Mouse (Mus musculus): ENCODE results near the gene Ehbp1. TPM values are rescaled to one million over a fixed set of nuclear protein-coding genes. Genes with fewer than 3 reads are reported as not detected.

The Ehbp1 gene
- polyA plus RNA-seq, 1 experiment from 2014 or later = 12.0 TPM

DNA sequence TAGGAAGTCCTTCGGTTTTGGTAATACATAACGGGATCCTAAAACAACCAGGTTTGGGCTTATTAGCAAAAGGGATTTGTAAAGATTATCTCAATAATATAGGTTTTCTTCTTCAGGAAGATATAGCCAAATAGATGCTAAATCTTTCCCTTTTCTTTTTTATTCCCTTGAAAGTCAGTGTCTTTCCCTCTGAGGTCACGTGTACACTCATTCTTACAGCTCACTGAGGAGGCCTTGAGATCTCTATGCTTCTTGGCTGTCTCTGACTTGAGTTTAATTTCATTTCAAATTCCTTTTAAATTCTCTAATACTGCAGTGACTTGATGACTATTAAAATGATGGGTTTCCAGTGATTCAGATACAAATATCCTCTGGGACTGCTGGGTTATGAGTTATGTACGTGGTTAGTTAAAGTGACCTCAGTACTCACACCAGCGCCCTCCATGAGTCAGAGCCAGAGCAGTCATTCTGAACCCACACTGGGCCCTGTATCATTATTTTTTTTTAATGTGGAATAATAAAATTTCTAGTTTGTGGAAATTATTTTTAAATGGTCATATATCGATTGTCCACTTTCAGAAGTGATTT, 24.2 kb downstream of the Ehbp1 start:
- no peaks in the 10 kb centered on the region for H3K27me3 ChIP-seq (ENCODE audit: control insufficient read depth, insufficient read depth, low read length)
- WGBS = 90% methylated on average over 6 of the region's 6 CpGs
- DNase-seq (ENCODE audit: low spot score) = no peak
- no peaks in the 10 kb centered on the region for H3K36me3 ChIP-seq (replicated peaks; ENCODE audit: control insufficient read depth, insufficient read depth, low read depth, low read length)
- ATAC-seq (replicated peaks; ENCODE audit: insufficient number of reproducible peaks, low FRiP score, low TSS enrichment, low read depth) = no peak
- H3K27ac ChIP-seq (replicated peaks; ENCODE audit: low read depth, low read length) = no peak overlapping the region
- no peaks in the 10 kb centered on the region for H3K4me1 ChIP-seq (ENCODE audit: control insufficient read depth, insufficient read depth, low read length)
- H3K9me3 ChIP-seq (replicated peaks; ENCODE audit: control insufficient read depth, low read length) = no peaks in the 10 kb centered on the region
- H3K9ac ChIP-seq (replicated peaks; ENCODE audit: low read length) = no peak overlapping the region
- H3K4me3 ChIP-seq (ENCODE audit: low read depth, low read length) = no peak overlapping the region
- no peak overlapping the region for H3K4me2 ChIP-seq (ENCODE audit: low read depth, low read length)

GRCm38 (mm10) chr11:22315801-22316200, 26.3 kb downstream of the Ehbp1 start:
- Histone ChIP-seq H3K27ac (replicated peaks; ENCODE audit: low read depth, low read length) (no peak overlapping the region), H3K9ac (replicated peaks; ENCODE audit: low read length) (no peak overlapping the region), H3K36me3 (replicated peaks; ENCODE audit: control insufficient read depth, insufficient read depth, low read depth, low read length) (no peaks in the 10 kb centered on the region), H3K4me2 (ENCODE audit: low read depth, low read length) (no peak overlapping the region), H3K4me3 (ENCODE audit: low read depth, low read length) (no peak overlapping the region), H3K9me3 (replicated peaks; ENCODE audit: control insufficient read depth, low read length) (no peaks in the 10 kb centered on the region), H3K27me3 (ENCODE audit: control insufficient read depth, insufficient read depth, low read length) (no peaks in the 10 kb centered on the region), H3K4me1 (ENCODE audit: control insufficient read depth, insufficient read depth, low read length) (no peaks in the 10 kb centered on the region)
- ATAC-seq (replicated peaks; ENCODE audit: insufficient number of reproducible peaks, low FRiP score, low TSS enrichment, low read depth) = no peak
- no peak for DNase-seq (ENCODE audit: low spot score)
- 74% methylated on average over 1 of the region's 1 CpGs for WGBS

- H3K4me3 ChIP-seq (ENCODE audit: low read depth, low read length) = no peak overlapping the region
- no peak for ATAC-seq (replicated peaks; ENCODE audit: insufficient number of reproducible peaks, low FRiP score, low TSS enrichment, low read depth)
- no peaks in the 10 kb centered on the region for H3K27me3 ChIP-seq (ENCODE audit: control insufficient read depth, insufficient read depth, low read length)
- no peak for DNase-seq (ENCODE audit: low spot score)
- no peaks in the 10 kb centered on the region for H3K36me3 ChIP-seq (replicated peaks; ENCODE audit: control insufficient read depth, insufficient read depth, low read depth, low read length)
- H3K4me1 ChIP-seq (ENCODE audit: control insufficient read depth, insufficient read depth, low read length) = no peaks in the 10 kb centered on the region
- H3K4me2 ChIP-seq (ENCODE audit: low read depth, low read length) = no peak overlapping the region
- WGBS = 67% methylated on average over 6 of the region's 6 CpGs
- H3K9ac ChIP-seq (replicated peaks; ENCODE audit: low read length) = no peak overlapping the region
- no peaks in the 10 kb centered on the region for H3K9me3 ChIP-seq (replicated peaks; ENCODE audit: control insufficient read depth, low read length)
- no peak overlapping the region for H3K27ac ChIP-seq (replicated peaks; ENCODE audit: low read depth, low read length)
Observed at GRCm38 (mm10) chr11:22301164-22301563, 40.9 kb downstream of the Ehbp1 start.

DNA sequence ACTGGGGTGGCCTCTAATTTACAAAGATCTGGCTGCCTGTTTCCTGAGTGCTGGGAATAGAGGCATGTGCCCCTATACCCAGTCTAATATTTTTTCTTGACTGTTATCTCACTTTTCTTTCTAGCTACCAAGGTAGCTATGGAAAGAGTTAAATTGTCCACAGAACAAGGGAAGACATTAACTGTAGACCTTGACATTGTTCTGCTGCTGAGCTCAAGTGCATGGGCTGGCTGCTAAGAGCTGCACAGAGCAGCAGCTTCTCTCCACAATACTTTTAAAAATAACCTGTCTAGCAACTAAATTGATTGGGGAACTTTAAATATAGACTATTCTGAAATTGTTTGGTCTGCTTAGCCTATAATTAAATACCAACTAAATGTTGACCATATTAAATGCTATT, 52.9 kb downstream of the Ehbp1 start:
- Histone ChIP-seq H3K4me2 (ENCODE audit: low read depth, low read length) (no peak overlapping the region), H3K27ac (replicated peaks; ENCODE audit: low read depth, low read length) (no peak overlapping the region), H3K27me3 (ENCODE audit: control insufficient read depth, insufficient read depth, low read length) (no peaks in the 10 kb centered on the region), H3K4me1 (ENCODE audit: control insufficient read depth, insufficient read depth, low read length) (no peaks in the 10 kb centered on the region), H3K9ac (replicated peaks; ENCODE audit: low read length) (no peak overlapping the region), H3K9me3 (replicated peaks; ENCODE audit: control insufficient read depth, low read length) (no peaks in the 10 kb centered on the region), H3K4me3 (ENCODE audit: low read depth, low read length) (no peak overlapping the region), H3K36me3 (replicated peaks; ENCODE audit: control insufficient read depth, insufficient read depth, low read depth, low read length) (no peaks in the 10 kb centered on the region)
- DNase-seq (ENCODE audit: low spot score) = no peak
- no peak for ATAC-seq (replicated peaks; ENCODE audit: insufficient number of reproducible peaks, low FRiP score, low TSS enrichment, low read depth)

- H3K27ac ChIP-seq (replicated peaks; ENCODE audit: low read depth, low read length) = peak overlapping the region; percentile 66
- WGBS = 0% methylated on average over 6 of the region's 6 CpGs
- H3K4me1 ChIP-seq (ENCODE audit: control insufficient read depth, insufficient read depth, low read length) = no peaks in the 10 kb centered on the region
- H3K27me3 ChIP-seq (ENCODE audit: control insufficient read depth, insufficient read depth, low read length) = no peaks in the 10 kb centered on the region
- H3K9me3 ChIP-seq (replicated peaks; ENCODE audit: control insufficient read depth, low read length) = no peaks in the 10 kb centered on the region
- H3K4me2 ChIP-seq (ENCODE audit: low read depth, low read length) = peak overlapping the region; percentile 59
- no peaks in the 10 kb centered on the region for H3K36me3 ChIP-seq (replicated peaks; ENCODE audit: control insufficient read depth, insufficient read depth, low read depth, low read length)
- no peak for ATAC-seq (replicated peaks; ENCODE audit: insufficient number of reproducible peaks, low FRiP score, low TSS enrichment, low read depth)
- no peak for DNase-seq (ENCODE audit: low spot score)
- H3K9ac ChIP-seq (replicated peaks; ENCODE audit: low read length) = peak overlapping the region; percentile 78
- H3K4me3 ChIP-seq (ENCODE audit: low read depth, low read length) = peak overlapping the region; percentile 51
Observed at GRCm38 (mm10) chr11:22287513-22287900, 54.6 kb downstream of the Ehbp1 start.

- H3K27me3 ChIP-seq (ENCODE audit: control insufficient read depth, insufficient read depth, low read length) = no peaks in the 10 kb centered on the region
- no peaks in the 10 kb centered on the region for H3K9me3 ChIP-seq (replicated peaks; ENCODE audit: control insufficient read depth, low read length)
- peak overlapping the region; percentile 59 for H3K4me2 ChIP-seq (ENCODE audit: low read depth, low read length)
- H3K9ac ChIP-seq (replicated peaks; ENCODE audit: low read length) = peak overlapping the region; percentile 87
- no peaks in the 10 kb centered on the region for H3K4me1 ChIP-seq (ENCODE audit: control insufficient read depth, insufficient read depth, low read length)
- ATAC-seq (replicated peaks; ENCODE audit: insufficient number of reproducible peaks, low FRiP score, low TSS enrichment, low read depth) (peak; percentile 99), DNase-seq (ENCODE audit: low spot score) (peak; percentile 97)
- under 1% methylated on average over 39 of the region's 43 CpGs for WGBS
- H3K27ac ChIP-seq (replicated peaks; ENCODE audit: low read depth, low read length) = peak overlapping the region; percentile 72
- no peaks in the 10 kb centered on the region for H3K36me3 ChIP-seq (replicated peaks; ENCODE audit: control insufficient read depth, insufficient read depth, low read depth, low read length)
- H3K4me3 ChIP-seq (ENCODE audit: low read depth, low read length) = peak overlapping the region; percentile 70
Observed at GRCm38 (mm10) chr11:22286885-22287512, 55.1 kb downstream of the Ehbp1 start.

DNA sequence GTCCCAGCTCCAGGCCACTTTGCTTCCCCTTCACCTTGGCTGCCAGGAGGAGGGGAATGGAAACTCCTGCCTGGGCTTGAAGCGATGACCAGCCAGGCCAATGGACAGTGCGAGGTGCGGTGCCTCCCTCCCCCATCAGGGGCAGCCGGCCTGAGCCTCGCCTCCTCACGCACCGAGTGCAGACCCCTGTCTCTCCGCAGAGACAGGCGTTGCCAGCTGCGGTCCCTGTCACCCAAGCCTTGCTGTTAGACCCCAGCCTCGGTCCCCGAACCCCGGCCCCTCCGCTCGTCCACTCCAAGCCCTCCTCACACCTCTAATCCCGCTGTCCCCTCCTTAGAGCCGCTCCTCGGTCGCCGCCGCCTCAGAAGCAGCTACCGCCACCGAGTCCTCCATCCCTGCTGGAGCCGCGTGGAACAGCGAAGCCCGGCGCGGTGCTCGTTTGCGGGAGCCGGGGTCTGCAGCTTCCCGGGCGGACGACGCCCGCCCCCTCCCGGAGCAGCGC, 55.7 kb downstream of the Ehbp1 start:
- ATAC-seq (replicated peaks; ENCODE audit: insufficient number of reproducible peaks, low FRiP score, low TSS enrichment, low read depth) (peak; percentile 77), DNase-seq (ENCODE audit: low spot score) (peak; percentile 57)
- no peaks in the 10 kb centered on the region for H3K27me3 ChIP-seq (ENCODE audit: control insufficient read depth, insufficient read depth, low read length)
- H3K36me3 ChIP-seq (replicated peaks; ENCODE audit: control insufficient read depth, insufficient read depth, low read depth, low read length) = no peaks in the 10 kb centered on the region
- H3K9me3 ChIP-seq (replicated peaks; ENCODE audit: control insufficient read depth, low read length) = no peaks in the 10 kb centered on the region
- under 1% methylated on average over 37 of the region's 39 CpGs for WGBS
- peak overlapping the region; percentile 87 for H3K9ac ChIP-seq (replicated peaks; ENCODE audit: low read length)
- H3K4me2 ChIP-seq (ENCODE audit: low read depth, low read length) = peak overlapping the region; percentile 36
- peak overlapping the region; percentile 72 for H3K27ac ChIP-seq (replicated peaks; ENCODE audit: low read depth, low read length)
- H3K4me3 ChIP-seq (ENCODE audit: low read depth, low read length) = peak overlapping the region; percentile 70
- no peaks in the 10 kb centered on the region for H3K4me1 ChIP-seq (ENCODE audit: control insufficient read depth, insufficient read depth, low read length)

- 91% methylated on average over 3 of the region's 3 CpGs for WGBS
- ATAC-seq (replicated peaks; ENCODE audit: insufficient number of reproducible peaks, low FRiP score, low TSS enrichment, low read depth) (no peak), DNase-seq (ENCODE audit: low spot score) (no peak)
- no peak overlapping the region for H3K4me3 ChIP-seq (ENCODE audit: low read depth, low read length)
- no peaks in the 10 kb centered on the region for H3K27me3 ChIP-seq (ENCODE audit: control insufficient read depth, insufficient read depth, low read length)
- H3K4me2 ChIP-seq (ENCODE audit: low read depth, low read length) = no peak overlapping the region
- no peaks in the 10 kb centered on the region for H3K9me3 ChIP-seq (replicated peaks; ENCODE audit: control insufficient read depth, low read length)
- no peak overlapping the region for H3K27ac ChIP-seq (replicated peaks; ENCODE audit: low read depth, low read length)
- H3K36me3 ChIP-seq (replicated peaks; ENCODE audit: control insufficient read depth, insufficient read depth, low read depth, low read length) = no peaks in the 10 kb centered on the region; the same call in 1 of the 2 replicates
- no peak overlapping the region for H3K9ac ChIP-seq (replicated peaks; ENCODE audit: low read length)
- no peaks in the 10 kb centered on the region for H3K4me1 ChIP-seq (ENCODE audit: control insufficient read depth, insufficient read depth, low read length)
Observed at GRCm38 (mm10) chr11:22276656-22277055, 65.4 kb downstream of the Ehbp1 start.

Data from embryonic facial prominence, embryonic 11.5 days (tissue).